Mouse (Mus musculus) adrenal gland, postnatal 10 days (tissue): ENCODE data around the gene Cptp. TPM values are rescaled to one million over a fixed set of nuclear protein-coding genes. Genes with fewer than 3 reads are reported as not detected.

Source experiments
- DNase-seq: peaks from one replicate; pipeline ENCODE4 v3.0.0; 2021; ENCODE audit warnings: mixed read lengths
- total RNA-seq, 2 experiments: library from RNA; stranded (reverse); gene quantifications; 2 replicates each; pipeline ENCODE4 v1.2.3; 2021

The Cptp gene
- total RNA-seq, 2 experiments from 2014 or later: 17.6 to 18.4 TPM

GRCm38 (mm10) chr4:155888181-155888580, 18.9 kb upstream of the Cptp start:
- DNase-seq: no peak

GRCm38 (mm10) chr4:155887674-155888073, 18.4 kb upstream of the Cptp start:
- no peak for DNase-seq

GRCm38 (mm10) chr4:155886330-155886729, 17.1 kb upstream of the Cptp start:
- DNase-seq: no peak

GRCm38 (mm10) chr4:155883587-155883986, 14.3 kb upstream of the Cptp start:
- no peak for DNase-seq

GRCm38 (mm10) chr4:155871404-155871803, 2.2 kb upstream of the Cptp start:
- DNase-seq: no peak

- DNase-seq: peak; percentile 40
Measured at GRCm38 (mm10) chr4:155868614-155869298, 484 bp downstream of the Cptp start.

- DNase-seq: no peak
Measured at GRCm38 (mm10) chr4:155863001-155863400, 6.2 kb downstream of the Cptp start, which contains the start of gene Tas1r3. TSS of gene Tas1r3 (minus strand) at chr4:155863362.

GRCm38 (mm10) chr4:155861787-155862186, 7.5 kb downstream of the Cptp start:
- DNase-seq: no peak

- peak; percentile 76 for DNase-seq
Measured at GRCm38 (mm10) chr4:155859318-155859717, 9.9 kb downstream of the Cptp start.

- no peak for DNase-seq
Measured at GRCm38 (mm10) chr4:155856881-155857280, 12.4 kb downstream of the Cptp start.

GRCm38 (mm10) chr4:155856071-155856470, 13.2 kb downstream of the Cptp start:
- DNase-seq: no peak

GRCm38 (mm10) chr4:155854991-155855390, 14.2 kb downstream of the Cptp start:
- DNase-seq: no peak

GRCm38 (mm10) chr4:155853421-155853820, 15.8 kb downstream of the Cptp start:
- DNase-seq: no peak

GRCm38 (mm10) chr4:155851951-155852411, 17.3 kb downstream of the Cptp start:
- DNase-seq: no peak

GRCm38 (mm10) chr4:155851368-155851767, 17.9 kb downstream of the Cptp start:
- DNase-seq: no peak

GRCm38 (mm10) chr4:155849792-155850451, 19.3 kb downstream of the Cptp start:
- DNase-seq: no peak

- no peak for DNase-seq
Measured at GRCm38 (mm10) chr4:155849391-155849790, 19.8 kb downstream of the Cptp start.

- no peak for DNase-seq
Measured at GRCm38 (mm10) chr4:155848434-155849095, 20.7 kb downstream of the Cptp start.

GRCm38 (mm10) chr4:155847591-155848352, 21.5 kb downstream of the Cptp start:
- DNase-seq: peak; percentile 53

GRCm38 (mm10) chr4:155846871-155847578, 22.2 kb downstream of the Cptp start, which contains the start of gene Dvl1:
TSS of gene Dvl1 (plus strand) at chr4:155847402.
- DNase-seq: peak; percentile 99

- DNase-seq: no peak
Measured at GRCm38 (mm10) chr4:155843231-155843630, 26.0 kb downstream of the Cptp start.
